Mouse (Mus musculus) G1E (cell line): Measurements from ENCODE around the gene Olfr651. TPM values are rescaled to one million over a fixed set of nuclear protein-coding genes. Genes with fewer than 3 reads are reported as not detected.
"Not testable (repeated sequence)": the region's sequence is repeated elsewhere in the genome, so short reads cannot be mapped to it uniquely, and the experiment has no call there.

Experiments
- ATAC-seq: 2 replicates; pipeline ENCODE4 v1.8.0; 2016; ENCODE audit warnings: mild to moderate bottlenecking; ENCODE audit not compliant: insufficient number of reproducible peaks, poor library complexity, low FRiP score, severe bottlenecking; ENCODE audit errors: extremely low read depth
- DNase-seq: peaks from one replicate; pipeline ENCODE4 v3.0.0; 2012; ENCODE audit warnings: low spot score
- H3K27me3 ChIP-seq: 2 replicates; pipeline ENCODE4 v1.6.1; 2012; ENCODE audit warnings: mild to moderate bottlenecking, low read length, inconsistent platforms; ENCODE audit not compliant: insufficient read depth
- H3K36me3 ChIP-seq: replicated peaks from 2 replicates; pipeline ENCODE3; 2012; ENCODE audit warnings: mild to moderate bottlenecking, inconsistent platforms
- H3K4me1 ChIP-seq: 2 replicates; pipeline ENCODE4 v1.6.1; 2012; ENCODE audit warnings: low read depth, low read length, inconsistent platforms, mixed read lengths; ENCODE audit not compliant: insufficient read depth
- H3K4me3 ChIP-seq: 2 replicates; pipeline ENCODE4 v1.5.1; 2012; ENCODE audit warnings: low read depth, mild to moderate bottlenecking, inconsistent platforms, low read length, moderate library complexity, mixed read lengths
- H3K9me3 ChIP-seq: replicated peaks from 2 replicates; pipeline ENCODE4 v1.6.1; 2012; ENCODE audit warnings: inconsistent platforms
- CTCF ChIP-seq: IDR thresholded peaks from 2 replicates; pipeline ENCODE4 v1.5.1; 2012; ENCODE audit warnings: low read depth, low read length, inconsistent platforms, mixed read lengths
- GATA1 ChIP-seq: IDR thresholded peaks from 2 replicates; pipeline ENCODE4 v1.6.1; 2012; ENCODE audit warnings: borderline replicate concordance, low read length, inconsistent platforms, mixed read lengths
- GATA2 ChIP-seq: IDR thresholded peaks from 2 replicates; pipeline ENCODE4 v1.6.1; 2012; ENCODE audit warnings: low read depth, low read length, inconsistent platforms, borderline replicate concordance
- POLR2AphosphoS5 ChIP-seq: IDR thresholded peaks from 2 replicates; pipeline ENCODE4 v1.6.1; 2012; ENCODE audit warnings: low read depth, low read length, inconsistent platforms; ENCODE audit not compliant: insufficient replicate concordance
- TAL1 ChIP-seq: conservative IDR thresholded peaks from 2 replicates; pipeline ENCODE4 v1.6.1; 2012; ENCODE audit warnings: low read depth, low read length, inconsistent platforms, mixed read lengths
- polyA plus RNA-seq: library from polyadenylated mRNA; stranded (reverse); fragments of >175 nt; gene quantifications from 2 replicates; pipeline ENCODE4 v1.2.3, GENCODE M21; 2012
- total RNA-seq, 2 experiments: library from RNA; stranded (forward) in 1 of 2; stranded (reverse) in 1 of 2; fragments of 200-1000 nt in 1 of 2; fragments of >200 nt in 1 of 2; fragmentation: Nextera tagmentation in 1 of 2; gene quantifications; 2 replicates each; pipeline ENCODE4 v1.2.3; 2014 to 2017

The Olfr651 gene
- total RNA-seq (2014; fragmentation: Nextera tagmentation) = not detected in 2 replicates
- 0.12 TPM in 1 of 2 replicates, not detected in the other for total RNA-seq (2017)
- not detected in 2 replicates for polyA plus RNA-seq

DNA sequence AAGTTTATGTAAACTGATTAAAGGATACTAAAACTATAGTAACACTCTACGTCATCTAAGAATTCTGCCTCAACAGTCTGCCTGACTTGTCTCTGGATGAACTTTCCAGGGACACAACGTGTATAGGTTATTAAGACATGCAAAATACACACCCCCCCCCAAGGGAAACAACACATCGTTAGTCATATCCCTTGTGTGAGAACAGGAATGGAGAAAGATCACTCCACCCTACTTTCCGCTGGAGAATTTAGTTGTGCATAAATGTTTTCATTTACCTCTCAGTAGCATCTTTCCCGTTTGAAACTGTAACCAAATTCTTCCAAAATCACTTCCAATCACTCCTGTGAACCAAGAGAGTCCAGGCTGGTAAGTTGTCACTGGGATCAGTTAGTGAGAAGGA is at the start of gene Olfr651:
Gene Olfr651, plus strand, starts transcription at position 301 of the 400 bp plus-strand sequence.
- Histone ChIP-seq H3K36me3 (no peaks in the 10 kb centered on the region), H3K27me3 (no peaks in the 10 kb centered on the region), H3K4me3 (no peak within 1 kb of the TSS), H3K4me1 (no peaks in the 10 kb centered on the region), H3K9me3 (no peaks in the 10 kb centered on the region)
- ATAC-seq (no peak), DNase-seq (no peak)
- TF ChIP-seq TAL1 = no peak
- TF ChIP-seq POLR2AphosphoS5 = no peak
- no peak for TF ChIP-seq GATA2
- TF ChIP-seq GATA1 = no peak
- TF ChIP-seq CTCF = no peak

DNA sequence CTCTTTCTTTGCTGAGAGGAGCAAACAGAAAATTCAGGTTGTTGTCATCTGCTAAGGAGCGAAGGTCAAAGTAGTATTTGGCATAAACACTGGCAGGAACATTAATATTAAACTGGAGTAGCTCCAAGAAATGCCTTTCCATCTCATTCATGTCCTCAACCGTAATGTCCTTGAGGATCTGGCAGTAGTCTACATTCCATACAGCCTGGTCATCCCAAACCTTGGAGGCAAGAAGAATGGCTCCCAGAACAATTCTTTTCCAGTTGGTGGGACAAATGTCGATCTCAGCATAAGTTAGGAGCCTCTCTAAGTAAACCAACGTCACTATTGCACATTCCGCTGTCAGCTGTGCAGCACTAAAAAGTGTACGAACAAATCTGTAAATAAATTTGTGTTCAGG is 48.7 kb upstream of the Olfr651 start:
- not testable (repeated sequence) for H3K27me3 ChIP-seq, H3K4me1 ChIP-seq, H3K9me3 ChIP-seq, H3K4me3 ChIP-seq, ATAC-seq, H3K36me3 ChIP-seq, DNase-seq

DNA sequence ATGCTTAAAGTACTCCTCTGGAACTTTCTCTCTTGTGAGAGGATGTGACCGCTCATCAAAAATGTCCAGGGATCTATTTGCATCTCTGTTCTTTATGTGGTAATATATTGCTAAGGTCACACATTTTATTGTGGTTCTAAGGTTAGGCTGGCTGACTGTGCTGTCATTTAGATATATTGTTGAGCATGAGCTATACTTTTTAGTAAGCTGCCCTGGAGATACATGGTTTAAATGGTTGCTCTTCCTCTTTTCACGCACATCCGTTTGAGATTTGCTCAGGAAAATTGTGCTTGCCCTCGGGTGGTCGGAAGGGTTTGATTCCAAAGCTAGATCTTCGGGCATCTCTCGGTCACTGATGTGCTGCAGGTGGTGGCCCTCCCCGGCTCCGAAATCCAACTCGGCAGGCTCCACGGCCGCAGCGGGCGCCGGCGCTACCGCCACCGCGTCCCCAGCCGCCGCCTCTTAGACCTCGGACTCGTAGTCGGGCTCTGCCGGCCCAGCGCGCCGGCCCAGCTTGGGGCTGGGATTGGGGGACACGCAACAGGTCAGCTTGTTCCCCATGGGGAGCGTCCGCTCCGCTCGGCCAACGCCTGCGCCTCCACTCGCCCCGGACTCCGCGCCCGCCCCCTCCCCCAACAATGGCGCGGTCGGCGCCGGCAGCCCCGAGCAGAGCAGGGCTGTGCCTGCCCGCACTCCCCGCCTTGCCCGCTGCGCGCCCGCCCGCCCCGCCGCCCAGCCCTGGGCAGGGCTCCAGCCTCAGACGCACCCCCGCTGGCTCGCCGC is 48.2 kb upstream of the Olfr651 start:
- no peak for DNase-seq
- H3K27me3 ChIP-seq = no peaks in the 10 kb centered on the region
- H3K9me3 ChIP-seq = no peaks in the 10 kb centered on the region
- H3K4me1 ChIP-seq = no peaks in the 10 kb centered on the region
- no peak overlapping the region for H3K4me3 ChIP-seq
- no peak for ATAC-seq
- no peaks in the 10 kb centered on the region for H3K36me3 ChIP-seq
- no peak for TF ChIP-seq CTCF
- no peak for TF ChIP-seq GATA2
- TF ChIP-seq TAL1 = no peak
- TF ChIP-seq GATA1 = no peak
- no peak for TF ChIP-seq POLR2AphosphoS5

DNA sequence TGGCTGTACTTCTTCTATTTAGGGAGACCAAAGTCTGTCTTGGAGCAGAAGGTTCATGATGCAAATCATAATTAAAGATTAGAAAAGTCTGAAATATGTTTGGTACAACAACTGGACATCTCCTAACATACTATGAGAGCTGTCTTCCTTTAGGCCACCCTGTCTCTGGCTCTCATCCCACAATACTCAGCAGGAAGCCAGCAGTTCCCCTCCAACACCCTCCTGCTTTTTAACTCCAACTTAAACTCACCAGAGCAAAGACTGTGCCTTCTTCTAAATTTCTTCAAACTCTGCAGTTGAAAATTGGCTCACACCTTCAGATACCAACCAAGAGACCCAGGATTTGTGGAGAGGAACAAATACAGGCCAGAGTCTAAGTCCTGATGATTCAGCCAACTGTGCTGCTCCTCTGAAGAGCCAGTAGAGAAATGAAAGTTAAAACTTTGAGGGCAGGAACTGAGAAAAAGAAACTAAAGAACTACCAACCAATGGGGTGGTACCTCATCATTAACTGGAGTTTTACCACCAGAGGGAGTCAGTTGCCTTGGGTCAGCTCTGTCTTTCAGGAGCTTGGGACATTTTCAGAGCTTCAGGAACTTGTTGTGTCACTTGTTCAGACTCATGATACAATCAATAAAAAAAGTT is 42.4 kb upstream of the Olfr651 start, which contains the start of gene Trim30d:
Gene Trim30d, minus strand, starts transcription at position 429 of the 645 bp plus-strand sequence.
- not testable (repeated sequence) for H3K36me3 ChIP-seq, ATAC-seq, H3K27me3 ChIP-seq, H3K4me3 ChIP-seq, H3K4me1 ChIP-seq, DNase-seq, H3K9me3 ChIP-seq

DNA sequence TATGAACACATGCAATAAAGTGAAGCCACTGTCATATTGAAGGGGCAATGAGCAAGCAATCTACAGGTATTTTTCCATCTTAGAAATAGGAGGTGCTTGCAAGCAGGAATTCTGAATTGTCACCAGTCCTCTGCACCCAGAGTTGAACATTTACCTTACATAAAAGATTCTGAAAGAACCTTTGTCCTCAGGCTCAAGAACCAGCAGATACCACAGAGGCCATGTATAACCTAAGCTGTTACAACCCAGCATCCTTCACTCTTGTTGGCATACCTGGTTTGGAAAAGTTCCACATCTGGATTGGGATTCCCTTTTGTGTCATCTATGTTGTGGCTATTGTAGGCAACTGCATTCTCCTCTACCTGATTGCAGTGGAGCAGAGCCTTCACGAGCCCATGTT is 2.8 kb downstream of the Olfr651 start:
- TF ChIP-seq TAL1 (no peak), GATA1 (no peak), GATA2 (no peak), POLR2AphosphoS5 (no peak), CTCF (no peak)
- ATAC-seq = no peak
- Histone ChIP-seq H3K4me3 (no peak overlapping the region), H3K27me3 (no peaks in the 10 kb centered on the region), H3K9me3 (no peaks in the 10 kb centered on the region), H3K36me3 (no peaks in the 10 kb centered on the region), H3K4me1 (no peaks in the 10 kb centered on the region)
- DNase-seq = no peak

DNA sequence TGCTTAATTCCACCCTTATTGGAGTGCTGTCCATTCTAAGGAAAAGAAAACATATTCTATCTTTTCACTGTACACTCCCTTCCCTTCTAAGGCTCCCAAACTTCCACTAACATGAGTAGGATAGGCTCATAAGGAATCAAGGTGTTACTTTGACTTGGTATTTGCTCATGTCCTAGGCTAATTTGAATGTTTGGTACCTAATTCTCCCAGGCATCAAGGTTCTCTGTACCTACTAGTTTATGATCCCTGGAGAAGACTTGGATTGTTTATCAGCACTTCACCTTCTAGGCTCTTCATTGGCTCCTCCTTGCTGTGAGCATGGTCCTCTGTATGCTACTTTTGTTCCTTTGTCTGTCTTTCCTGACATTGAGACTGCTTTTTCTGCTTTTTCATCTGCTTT is 10.7 kb downstream of the Olfr651 start, which contains the start of gene Olfr652:
Gene Olfr652, plus strand, starts transcription at position 301 of the 400 bp plus-strand sequence.
- TF ChIP-seq GATA1 (no peak), CTCF (no peak), TAL1 (no peak), POLR2AphosphoS5 (no peak), GATA2 (no peak)
- H3K36me3 ChIP-seq = no peaks in the 10 kb centered on the region
- no peak for DNase-seq
- H3K4me3 ChIP-seq = no peak within 1 kb of the TSS
- no peaks in the 10 kb centered on the region for H3K4me1 ChIP-seq
- no peak for ATAC-seq
- H3K9me3 ChIP-seq = no peaks in the 10 kb centered on the region
- H3K27me3 ChIP-seq = no peaks in the 10 kb centered on the region

- Histone ChIP-seq H3K36me3 (no peaks in the 10 kb centered on the region), H3K9me3 (no peaks in the 10 kb centered on the region), H3K4me1 (no peaks in the 10 kb centered on the region), H3K27me3 (no peaks in the 10 kb centered on the region), H3K4me3 (no peak within 1 kb of the TSS)
- DNase-seq = no peak
- no peak for TF ChIP-seq POLR2AphosphoS5
- no peak for TF ChIP-seq TAL1
- no peak for TF ChIP-seq GATA1
- no peak for TF ChIP-seq GATA2
- no peak for TF ChIP-seq CTCF
- no peak for ATAC-seq
Observed at GRCm38 (mm10) chr7:104577014-104577413, 27.1 kb downstream of the Olfr651 start, which contains the start of gene Olfr653. Gene Olfr653, plus strand, starts transcription at chr7:104577314.
